Mouse (Mus musculus) forelimb bud, embryonic 11.5 days (tissue): ENCODE measurements around the gene 1700001K19Rik.
"Not testable (repeated sequence)": the region's sequence is repeated elsewhere in the genome, so short reads cannot be mapped to it uniquely, and the experiment has no call there.

Source experiments
- DNase-seq: peaks from one replicate; pipeline ENCODE4 v3.0.0-alpha.2; 2012; ENCODE audit warnings: low read depth, low spot score

1700001K19Rik gene

DNA sequence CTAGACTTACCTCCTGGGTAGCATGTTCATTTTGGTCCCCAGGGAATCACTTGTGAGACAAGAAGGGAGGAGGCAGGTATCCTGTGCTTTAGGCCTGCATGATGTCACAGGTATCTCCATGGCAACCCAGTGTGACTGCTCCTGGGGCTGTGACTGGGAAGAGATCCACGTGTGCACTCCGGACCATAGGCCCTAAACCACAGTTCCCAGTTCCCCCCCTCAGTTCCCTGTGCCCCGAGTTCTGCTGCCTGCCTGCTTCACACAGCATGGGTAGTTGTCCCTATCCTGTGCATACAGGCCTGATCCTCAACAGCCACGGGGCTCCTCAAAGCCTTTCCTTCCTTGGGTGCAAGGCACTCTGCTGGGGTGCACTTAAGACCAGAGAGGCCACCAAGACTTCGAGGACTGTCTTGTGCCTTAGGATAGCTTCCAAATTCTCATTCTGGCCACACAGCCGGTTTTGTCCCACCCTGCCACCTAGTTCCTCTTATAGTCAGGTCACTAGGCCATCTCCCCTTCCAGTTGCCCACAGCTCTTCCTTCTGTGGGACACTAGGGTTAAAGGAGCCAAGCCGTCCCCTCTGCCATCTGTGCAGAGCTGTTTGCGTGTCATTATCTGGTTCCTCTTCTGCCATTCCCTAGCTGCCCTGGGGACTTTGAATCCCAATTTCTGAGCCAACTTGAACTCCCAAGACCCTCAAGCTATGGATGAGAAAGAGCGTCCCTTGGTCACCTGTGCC is at the start of gene 1700001K19Rik:
Gene 1700001K19Rik (minus strand): TSS at position 59 of the 739 bp plus-strand sequence.
- DNase-seq: no peak

DNA sequence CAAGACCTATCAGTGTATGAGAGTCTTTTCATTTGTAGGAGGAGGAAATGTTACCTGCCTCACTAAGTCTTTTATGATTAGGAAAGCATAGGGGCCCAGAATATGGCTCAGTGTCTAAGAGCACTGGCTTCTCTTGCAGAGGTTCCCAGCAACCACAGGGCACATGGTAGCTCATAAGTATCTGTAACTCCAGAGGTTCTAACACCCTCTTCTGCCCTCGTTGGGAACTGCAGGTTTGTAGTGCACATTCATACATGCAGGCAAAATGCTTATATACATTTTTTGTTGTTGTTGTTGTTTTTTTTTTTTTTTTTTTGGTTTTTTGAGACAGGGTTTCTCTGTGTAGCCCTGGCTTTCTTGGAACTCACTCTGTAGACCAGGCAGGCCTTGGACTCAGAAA is 44.0 kb upstream of the 1700001K19Rik start:
- no peak for DNase-seq

DNA sequence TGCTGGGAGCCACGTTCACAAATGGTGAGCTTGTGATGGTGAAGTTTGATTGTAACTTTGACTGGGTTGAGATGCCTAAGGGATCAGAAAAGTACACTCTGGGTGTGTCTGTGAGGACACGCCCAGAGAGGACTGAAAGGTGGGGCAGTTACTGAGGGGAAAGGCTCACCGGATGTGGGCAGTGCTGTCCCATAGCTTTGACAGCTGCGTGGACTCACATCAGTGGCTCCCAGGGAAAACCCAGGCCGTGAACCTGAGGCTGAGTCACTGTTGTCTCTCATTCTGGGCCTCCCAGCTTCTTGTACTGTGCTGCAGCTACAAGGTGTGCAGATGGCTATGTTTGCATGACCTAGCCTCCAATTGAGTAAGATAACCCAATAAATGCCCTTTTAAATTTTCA is 43.1 kb upstream of the 1700001K19Rik start:
- no peak for DNase-seq

DNA sequence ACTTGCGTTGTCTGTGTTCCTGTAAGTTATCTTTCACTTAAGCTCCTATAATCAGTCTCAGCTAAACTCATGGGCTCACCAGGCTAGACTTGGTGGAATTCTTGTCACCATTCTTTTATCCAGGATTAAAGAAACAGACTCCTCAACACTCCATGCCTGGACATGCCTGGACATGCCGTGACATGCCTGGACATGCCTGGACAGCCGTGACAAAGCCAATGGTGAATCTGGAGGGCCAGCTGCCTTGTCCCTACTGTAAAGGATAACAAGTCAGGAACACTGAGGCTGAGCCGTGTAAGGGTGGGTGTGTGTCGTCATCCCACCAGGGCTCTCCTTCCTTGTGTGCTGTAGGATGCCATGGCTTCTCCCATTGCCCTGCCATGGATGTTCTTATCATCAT is 42.6 kb upstream of the 1700001K19Rik start:
- no peak for DNase-seq

DNA sequence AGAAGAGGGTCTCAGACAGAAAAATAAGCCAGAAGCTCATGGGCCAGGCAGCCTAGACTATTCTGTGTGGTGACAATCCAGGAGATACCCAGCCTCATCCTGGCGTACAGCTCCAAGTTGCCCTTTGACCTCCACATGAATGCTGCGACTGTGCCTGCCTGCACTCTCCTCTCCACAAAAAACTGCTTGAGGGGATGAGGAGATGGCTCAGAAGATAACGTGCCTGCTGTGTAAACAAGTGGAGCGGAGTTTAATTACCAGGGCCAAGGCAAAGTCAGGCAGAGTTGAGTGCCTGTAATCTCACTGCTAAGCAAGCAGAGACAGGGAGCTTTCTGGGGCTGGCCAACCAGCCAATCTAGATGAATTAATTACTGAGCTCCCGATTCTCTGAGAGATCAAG is 33.6 kb upstream of the 1700001K19Rik start:
- no peak for DNase-seq

DNA sequence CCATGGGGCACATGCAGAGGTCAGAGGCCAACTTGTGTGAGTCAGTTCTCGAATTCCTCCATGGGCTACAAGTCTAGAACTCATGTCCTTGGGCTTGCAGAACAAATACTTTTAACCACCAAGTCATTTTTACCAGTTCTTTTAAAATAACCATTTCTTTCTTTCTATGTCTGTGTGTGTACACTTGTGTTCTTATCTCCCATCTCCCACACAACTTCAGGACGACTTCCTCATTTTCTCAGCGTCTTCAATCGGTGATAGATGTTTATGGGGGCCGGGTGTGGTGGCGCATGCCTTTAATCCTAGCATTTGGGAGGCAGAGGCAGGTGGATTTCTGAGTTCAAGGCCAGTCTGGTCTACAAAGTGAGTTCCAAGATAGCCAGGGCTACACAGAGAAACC is 31.8 kb upstream of the 1700001K19Rik start:
- no peak for DNase-seq

DNA sequence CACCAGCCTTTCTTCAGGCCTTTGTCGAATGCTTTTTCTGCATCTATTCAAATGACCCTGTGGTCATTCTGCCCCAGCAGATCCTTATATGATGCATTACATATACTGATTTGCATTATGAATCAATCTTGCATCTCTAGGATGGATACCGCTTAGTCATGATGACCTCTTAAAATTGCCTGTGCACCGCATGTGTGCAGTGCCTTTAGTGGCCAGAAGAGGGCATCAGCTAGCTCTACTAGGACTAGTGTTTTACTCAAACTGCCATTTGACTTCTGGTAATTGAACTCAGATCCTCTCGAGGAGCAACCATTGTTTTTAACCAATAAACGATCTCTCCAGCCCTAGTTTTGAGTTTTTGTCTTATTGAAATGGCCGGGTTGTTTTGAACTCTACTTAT is 31.4 kb upstream of the 1700001K19Rik start:
- no peak for DNase-seq

DNA sequence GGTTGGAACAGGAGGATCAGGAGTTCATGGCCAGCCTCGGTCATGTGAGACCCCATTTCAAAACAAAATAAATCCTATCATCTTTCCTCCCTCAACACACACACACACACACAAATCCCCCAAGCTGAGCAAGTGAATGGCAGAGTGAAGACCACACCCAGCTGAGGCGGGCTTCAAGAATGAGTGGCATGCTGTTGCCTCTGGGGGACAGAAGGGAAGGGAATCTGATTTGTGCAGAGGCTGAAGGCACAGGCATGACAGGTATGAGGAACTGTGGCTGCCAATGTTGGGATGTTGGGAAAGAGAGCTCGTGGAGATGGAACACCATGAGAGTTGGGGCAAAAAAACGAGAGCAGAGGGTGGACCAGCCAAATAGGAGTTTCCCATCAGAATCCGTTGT is 28.9 kb upstream of the 1700001K19Rik start:
- no peak for DNase-seq

DNA sequence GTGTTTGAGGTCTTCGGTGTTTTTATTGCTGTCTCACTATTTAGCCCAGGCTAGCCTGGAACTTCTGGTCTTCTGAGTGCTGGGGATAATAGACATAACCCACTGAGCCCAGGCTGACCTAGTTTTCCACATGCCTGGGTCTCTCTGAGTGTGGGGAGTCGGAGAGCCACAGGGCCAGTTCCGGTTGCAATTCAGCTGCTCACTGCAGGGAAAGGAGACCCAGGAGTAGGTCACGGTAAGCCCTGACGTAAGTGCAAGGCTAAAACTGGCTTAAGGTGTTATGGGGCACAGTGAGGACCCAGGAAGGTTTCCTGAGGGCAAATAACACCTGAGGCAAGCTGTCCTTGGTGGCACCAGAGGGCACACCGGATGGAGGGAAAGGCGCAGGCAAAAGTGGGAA is 25.0 kb upstream of the 1700001K19Rik start:
- no peak for DNase-seq

DNA sequence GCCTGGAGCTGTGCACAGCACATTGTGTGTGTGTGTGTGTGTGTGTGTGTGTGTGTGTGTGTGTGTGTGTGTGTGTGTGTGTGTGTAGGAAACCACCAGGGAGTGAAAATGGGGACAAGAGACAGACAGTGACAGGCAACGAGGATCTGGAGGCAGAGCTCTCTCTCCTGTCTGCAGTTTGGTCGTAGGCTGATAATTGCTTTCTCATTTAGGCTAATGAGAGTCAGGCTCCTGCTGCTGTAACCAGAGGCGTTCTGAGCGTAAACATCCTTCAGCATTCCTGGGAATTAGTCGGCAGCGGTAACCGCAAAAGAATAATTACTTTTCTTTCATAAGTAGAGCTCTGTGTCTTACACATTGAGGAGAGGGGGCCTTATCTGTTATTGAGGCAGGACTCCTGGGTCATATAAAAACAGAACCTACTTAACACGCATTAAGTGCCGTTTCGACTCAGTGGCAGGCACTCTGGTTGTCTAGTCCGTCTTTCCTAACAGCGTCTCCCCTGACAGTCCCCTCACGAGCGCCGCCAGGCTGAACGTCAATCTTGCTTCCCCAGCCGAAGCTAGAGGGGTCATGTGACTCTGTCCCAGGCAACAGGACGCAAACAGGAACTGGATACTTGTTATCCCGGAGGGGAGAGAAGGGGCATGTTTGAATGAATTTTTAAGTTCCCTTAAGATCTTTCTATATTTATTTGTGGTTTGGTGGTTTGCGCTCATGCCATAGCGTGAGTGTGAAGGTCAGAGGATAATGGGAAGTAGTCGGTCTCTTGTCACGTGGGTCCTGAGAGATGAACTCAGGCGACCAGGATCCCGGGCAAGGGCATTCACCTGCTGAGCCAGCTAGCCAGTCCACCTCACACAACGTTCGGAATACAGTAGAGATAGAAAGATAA is 24.2 kb upstream of the 1700001K19Rik start:
- peak; percentile 43 for DNase-seq

DNA sequence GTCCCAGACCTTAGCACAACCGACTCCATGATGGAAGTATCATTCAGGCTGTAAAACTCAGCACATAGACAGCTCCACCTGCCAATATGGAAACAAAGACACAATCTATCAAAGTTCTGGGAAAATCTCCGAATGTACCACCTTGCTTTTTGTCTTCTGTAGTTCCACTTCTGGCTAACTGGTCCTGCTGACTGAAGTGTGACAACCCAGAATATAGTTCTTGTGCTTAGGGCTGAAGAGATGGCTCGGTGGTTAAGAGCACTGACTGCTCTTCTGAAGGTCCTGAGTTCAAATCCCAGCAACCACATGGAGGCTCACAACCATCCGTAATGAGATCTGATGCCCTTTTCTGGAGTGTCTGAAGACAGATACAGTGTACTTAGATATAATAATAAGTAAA is 23.0 kb upstream of the 1700001K19Rik start:
- DNase-seq: not testable (repeated sequence)

DNA sequence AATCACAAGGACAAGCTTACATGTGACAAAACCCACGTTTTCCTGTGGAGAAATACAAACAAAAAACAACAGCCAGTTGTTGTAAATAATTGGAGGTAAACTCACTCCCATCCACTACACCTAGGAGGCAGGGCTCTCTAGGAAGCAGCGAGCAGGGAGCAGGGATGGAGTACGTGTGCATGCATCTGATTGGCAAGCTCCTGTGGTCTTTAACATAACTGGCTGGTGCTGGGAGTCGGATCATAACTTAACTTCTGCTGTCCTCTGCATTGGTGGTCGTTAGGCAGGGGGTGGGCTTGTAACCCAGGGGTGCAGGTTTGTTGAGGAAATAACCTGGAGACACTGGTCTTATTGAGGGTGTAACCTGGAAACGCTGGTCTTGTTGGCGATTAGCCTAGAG is 21.3 kb upstream of the 1700001K19Rik start:
- no peak for DNase-seq

DNA sequence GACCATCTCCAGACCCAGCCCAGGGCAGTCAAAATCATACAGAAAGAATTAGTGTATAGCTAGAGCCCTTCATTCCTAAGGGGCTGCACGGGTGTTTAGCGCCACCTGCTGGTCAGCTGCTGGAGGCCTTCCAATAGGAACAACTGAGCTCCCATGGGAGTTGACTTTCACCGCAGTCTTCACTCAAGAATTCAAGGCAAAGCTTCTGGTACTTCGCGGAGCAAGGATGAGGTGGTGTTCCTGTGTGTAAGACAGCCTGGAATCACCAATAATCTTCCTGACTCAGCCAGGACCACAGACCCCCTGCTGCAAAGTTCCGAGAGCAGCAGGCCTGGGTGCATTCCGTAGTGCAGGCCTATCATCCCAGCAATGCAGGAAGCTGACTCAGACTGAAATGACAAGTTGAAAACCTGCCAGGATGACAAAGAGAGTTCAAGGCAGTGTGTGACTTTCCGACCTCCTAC is 20.6 kb upstream of the 1700001K19Rik start:
- peak; percentile 91 for DNase-seq

DNA sequence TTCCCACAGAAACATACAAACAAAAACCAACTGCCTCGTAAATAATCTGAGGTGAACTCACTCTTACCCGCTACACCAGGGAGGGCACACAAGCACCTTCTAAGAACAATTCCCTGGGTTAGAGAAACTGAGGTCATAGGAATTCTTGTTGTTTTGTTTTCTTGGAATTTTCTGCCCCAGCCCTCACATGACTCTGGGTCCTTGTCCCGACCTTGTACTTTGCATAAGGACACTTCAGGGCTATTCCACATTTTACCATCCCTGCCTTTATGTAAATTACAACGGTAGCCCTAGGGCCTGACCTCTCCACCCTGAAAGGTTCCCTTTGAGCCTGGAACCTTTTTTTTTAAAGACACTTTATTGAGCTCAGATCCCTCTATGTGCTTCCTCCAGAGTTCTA is 20.1 kb upstream of the 1700001K19Rik start, which contains the start of gene Hsp90aa1:
Gene Hsp90aa1 (minus strand): TSS at position 173 of the 400 bp plus-strand sequence.
- no peak for DNase-seq

DNA sequence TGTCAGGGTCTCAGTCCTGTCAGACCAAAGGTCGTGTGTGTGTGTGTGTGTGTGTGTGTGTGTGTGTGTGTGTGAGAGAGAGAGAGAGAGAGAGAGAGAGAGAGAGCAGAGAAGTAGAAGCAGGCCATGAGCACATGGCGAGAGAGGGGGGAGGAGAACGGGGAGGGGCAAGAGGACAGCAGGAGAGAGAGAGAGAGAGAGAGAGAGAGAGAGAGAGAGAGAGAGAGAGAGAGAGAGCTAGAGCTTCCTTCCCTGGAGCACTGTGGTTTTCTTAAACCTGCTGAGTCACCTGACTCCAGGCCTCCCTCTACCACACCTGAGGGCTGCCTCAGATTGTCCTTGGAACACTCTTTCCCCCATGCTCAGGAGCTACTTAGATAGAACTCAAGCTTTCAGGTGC is 18.9 kb upstream of the 1700001K19Rik start:
- DNase-seq: not testable (repeated sequence)

DNA sequence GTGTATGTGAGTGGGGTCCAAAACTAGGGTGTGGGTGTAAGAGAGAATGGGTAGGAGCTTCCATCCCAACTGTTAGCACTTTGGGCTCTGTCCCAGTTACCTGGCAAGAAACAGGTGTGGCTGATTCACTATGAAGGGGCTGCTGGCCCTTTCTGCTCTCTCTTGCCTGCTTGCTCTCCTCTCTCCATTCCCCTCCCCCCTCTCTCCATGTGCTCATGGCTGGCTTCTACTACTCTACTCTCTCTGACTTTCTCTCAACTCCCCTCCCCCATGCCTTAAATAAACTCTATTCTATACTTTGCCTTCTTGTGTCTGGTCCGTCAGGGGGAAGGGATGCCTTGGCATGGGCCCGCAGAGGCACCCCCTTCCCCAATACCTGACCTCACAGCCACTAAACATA is 18.3 kb upstream of the 1700001K19Rik start:
- DNase-seq: no peak

DNA sequence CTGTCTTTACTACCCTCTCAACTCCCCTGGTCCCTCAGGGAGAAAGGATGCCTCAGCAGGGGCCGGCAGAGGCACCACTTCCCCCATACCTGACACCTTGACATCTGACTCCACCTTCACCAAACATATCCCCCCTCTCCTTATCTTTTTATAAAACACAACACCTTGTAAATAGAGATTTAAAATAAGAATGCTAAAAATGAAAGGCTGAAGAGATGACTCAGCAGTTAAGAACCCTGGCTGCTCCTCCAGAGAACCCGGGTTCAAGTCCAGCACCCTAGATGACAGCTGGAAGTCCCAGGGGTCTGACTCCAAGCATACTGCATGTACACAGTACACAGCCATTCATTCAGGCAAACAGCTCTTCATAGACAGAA is 16.7 kb upstream of the 1700001K19Rik start:
- no peak for DNase-seq

DNA sequence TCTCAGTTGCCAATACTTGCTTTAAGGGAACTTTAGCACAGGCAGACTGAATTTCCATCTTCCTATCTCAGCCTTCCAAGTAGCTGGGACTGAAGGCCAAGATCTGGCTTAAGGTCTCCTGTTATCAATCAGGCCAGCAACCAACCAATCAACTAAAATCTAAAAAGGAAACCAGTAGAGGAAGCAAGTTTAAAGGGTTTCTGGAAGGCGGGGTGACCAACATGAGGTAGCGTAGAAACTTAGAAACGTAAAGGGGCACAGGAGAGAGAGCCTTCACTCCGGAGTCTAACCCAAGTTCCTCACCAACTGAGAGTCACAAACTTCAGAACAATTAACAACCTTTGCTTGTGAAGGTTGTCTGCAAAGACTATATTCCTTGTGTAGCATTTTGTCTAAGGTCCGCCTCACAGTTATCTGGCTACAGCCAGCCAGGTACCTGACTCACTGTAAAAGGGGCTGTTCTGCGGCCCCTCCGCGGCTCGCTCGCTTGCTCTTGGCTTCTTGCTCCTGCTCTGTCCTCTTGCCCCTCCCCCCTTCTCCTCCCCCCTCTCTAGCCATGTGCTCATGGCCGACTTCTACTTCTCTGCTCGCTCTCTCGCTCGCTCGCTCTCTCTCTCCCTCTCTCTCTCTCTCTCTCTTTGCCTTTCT is 16.2 kb upstream of the 1700001K19Rik start:
- DNase-seq: no peak

DNA sequence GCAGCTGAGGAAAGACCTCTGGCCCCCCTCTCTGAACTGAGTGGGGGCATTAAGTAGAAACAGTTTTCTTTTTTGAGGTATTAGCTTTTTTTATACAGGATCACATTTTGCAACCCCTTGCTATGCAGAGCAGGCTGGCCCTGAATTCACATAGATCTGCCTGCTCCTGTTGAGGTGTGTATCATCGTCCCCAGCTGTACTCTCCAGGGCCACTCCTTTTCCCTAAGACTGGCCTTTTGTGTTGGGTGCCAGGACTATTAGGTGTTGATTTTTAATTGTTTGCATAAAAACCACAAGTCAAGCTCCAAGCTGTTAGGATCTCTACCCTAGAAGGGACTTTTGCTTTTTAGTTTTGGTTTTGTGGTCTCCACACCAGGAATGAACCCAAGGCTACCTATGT is 15.7 kb upstream of the 1700001K19Rik start:
- DNase-seq: no peak

DNA sequence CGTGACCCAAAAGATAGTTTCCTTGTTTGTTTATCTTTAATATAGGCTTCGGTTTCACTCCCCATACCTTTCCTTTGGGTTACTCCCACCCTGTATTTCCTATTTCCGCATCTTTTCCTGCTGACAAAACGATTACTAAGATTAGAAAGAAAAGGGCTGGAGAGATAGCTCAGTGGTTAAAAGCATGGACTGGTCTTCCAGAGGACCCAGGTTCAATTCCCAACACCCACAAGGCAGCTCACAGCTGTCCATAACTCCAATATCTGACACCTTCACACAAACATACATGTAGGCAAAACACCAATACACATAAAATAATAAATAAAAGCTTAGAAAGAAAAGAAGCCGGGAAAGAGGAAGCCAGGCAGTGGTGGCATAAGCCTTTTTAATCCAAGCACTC is 15.0 kb upstream of the 1700001K19Rik start:
- DNase-seq: no peak

DNA sequence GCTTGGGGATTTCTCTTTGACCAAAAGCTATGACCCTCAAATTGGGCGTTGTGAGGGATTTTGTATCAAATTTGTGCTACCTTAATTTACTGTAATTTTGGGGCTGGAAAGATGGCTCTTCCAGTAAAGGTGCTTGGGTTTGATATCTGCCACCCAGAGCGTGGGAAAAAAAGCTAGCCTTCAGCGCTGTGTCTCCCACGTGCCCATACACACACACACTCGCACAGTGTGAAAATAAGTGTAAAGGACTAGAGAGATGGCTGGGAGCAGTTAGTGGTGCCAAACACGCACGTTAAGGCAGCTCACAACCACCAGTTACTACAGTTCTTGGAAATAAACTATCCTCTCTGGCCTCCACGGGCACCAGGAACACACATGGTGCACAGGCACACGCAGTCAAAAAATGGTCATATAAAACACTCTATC is 14.6 kb upstream of the 1700001K19Rik start:
- DNase-seq: no peak
